In the genomic region with DNA sequence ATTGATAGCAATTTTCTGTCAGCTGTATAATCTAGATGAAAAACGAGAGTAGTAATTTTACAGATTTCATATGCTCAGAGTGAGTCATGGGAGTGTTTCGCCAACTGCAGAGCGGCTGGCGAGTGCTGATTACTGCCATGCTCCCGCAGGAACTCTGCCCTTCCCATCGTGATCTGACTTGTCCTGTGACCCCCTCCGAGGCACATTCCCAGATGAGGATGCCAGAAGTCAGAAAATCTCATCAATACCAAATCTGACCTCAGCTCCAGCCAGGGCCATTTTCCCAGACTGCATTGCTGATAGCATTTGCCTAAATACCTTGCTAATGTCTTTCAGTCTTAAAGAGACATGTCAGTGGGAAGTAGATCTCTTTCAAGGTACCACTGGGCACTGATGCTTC, we compare ENCODE assay signal across 18 mouse cellular contexts.
DNase-seq lines count a peak whose midpoint lies in the region; ATAC-seq and TF ChIP-seq lines count a peak whose summit lies in the region.
"Had no signal": no experiment of that assay in that cellular context is flagged by ENCODE, and none has a peak within 500 bp of the region (broad histone marks: within the 10 kb centered on the region; RNA-seq: fewer than 3 reads in every experiment).

No protein-coding gene starts in this region.

- peak; percentile 36 for DNase-seq in heart, adult 11 months
- no peak for DNase-seq in heart, adult 9 months (ENCODE audit: low spot score in 2 of 2)
- peak; percentile 57 for DNase-seq in ZHBTc4 (ENCODE audit: low read depth, low spot score)
- DNase-seq in mesoderm, embryonic 11.5 days (ENCODE audit: low read depth, low spot score): peak; percentile 23
- no peak for DNase-seq in right cerebral cortex, postnatal 25 days
- no peak for DNase-seq in midbrain, embryonic 14.5 days
- DNase-seq: adrenal gland, postnatal 10 days; cerebellum, adult 11-12 months; cerebellum, adult 9-10 months; cerebellum, postnatal 25 days; gastrocnemius, postnatal 10 days; heart, adult 2 months had no signal

- ATAC-seq in midbrain, embryonic 14.5 days (ENCODE audit: low FRiP score, low TSS enrichment): no peak
- ATAC-seq: forebrain, embryonic 15.5 days had no signal

- H3K4me2 ChIP-seq in midbrain, embryonic 14.5 days (ENCODE audit: low read length): no peak overlapping the region
- H3K4me2 ChIP-seq: embryonic facial prominence, embryonic 12.5 days; forebrain, embryonic 15.5 days; heart, embryonic 12.5 days; hindbrain, embryonic 14.5 days had no signal

- WGBS in midbrain, embryonic 14.5 days: 69% methylated on average over 7 of the region's 7 CpGs

- 0 out of 2 replicates have a peak, but pooled peaks cover 3% of the 10 kb centered on the region for H3K36me3 ChIP-seq in E14TG2a.4 (ENCODE audit: insufficient read depth, low read length)
- H3K36me3 ChIP-seq in midbrain, embryonic 14.5 days (ENCODE audit: control insufficient read depth, insufficient read depth, low read length): no peaks in the 10 kb centered on the region
- H3K36me3 ChIP-seq: embryonic facial prominence, embryonic 12.5 days; forebrain, embryonic 15.5 days; hindbrain, embryonic 10.5 days had no signal

- no peaks in the 10 kb centered on the region for H3K27me3 ChIP-seq in E14TG2a.4 (ENCODE audit: insufficient read depth, low read length)
- no peaks in the 10 kb centered on the region for H3K27me3 ChIP-seq in midbrain, embryonic 14.5 days (ENCODE audit: control insufficient read depth, insufficient read depth, low read length)
- H3K27me3 ChIP-seq: embryonic facial prominence, embryonic 12.5 days; forebrain, embryonic 15.5 days; heart, embryonic 12.5 days had no signal

- no peak overlapping the region for H3K9ac ChIP-seq in midbrain, embryonic 14.5 days (replicated peaks; ENCODE audit: low read length)
- H3K9ac ChIP-seq: embryonic facial prominence, embryonic 12.5 days; forebrain, embryonic 15.5 days; heart, embryonic 12.5 days; hindbrain, embryonic 14.5 days had no signal

- H3K4me1 ChIP-seq in E14TG2a.4 (replicated peaks; ENCODE audit: low read depth, low read length): peaks cover 80% of the 10 kb centered on the region
- no peaks in the 10 kb centered on the region for H3K4me1 ChIP-seq in midbrain, embryonic 14.5 days (ENCODE audit: control insufficient read depth, insufficient read depth, low read length)

- H3K27ac ChIP-seq in midbrain, embryonic 14.5 days (replicated peaks; ENCODE audit: low read depth, low read length): no peak overlapping the region
- H3K27ac ChIP-seq: embryonic facial prominence, embryonic 12.5 days; forebrain, embryonic 15.5 days; heart, adult 2 months; hindbrain, embryonic 10.5 days; hindbrain, embryonic 14.5 days had no signal

- no peaks in the 10 kb centered on the region for H3K9me3 ChIP-seq in E14TG2a.4 (ENCODE audit: low read length)
- no peaks in the 10 kb centered on the region for H3K9me3 ChIP-seq in midbrain, embryonic 14.5 days (ENCODE audit: control insufficient read depth, low read length)
- H3K9me3 ChIP-seq: embryonic facial prominence, embryonic 12.5 days; forebrain, embryonic 15.5 days; heart, embryonic 12.5 days; hindbrain, embryonic 10.5 days had no signal

- TF ChIP-seq CTCF in E14TG2a.4 (conservative IDR thresholded peaks at IDR 0.05; ENCODE audit: low read length): no peak

- H3K4me3 ChIP-seq in E14TG2a.4 (replicated peaks; ENCODE audit: low read length): 0 out of 2 replicates have a peak overlapping the region, but pooled peaks have one; percentile 7
- no peak overlapping the region for H3K4me3 ChIP-seq in midbrain, embryonic 14.5 days (replicated peaks; ENCODE audit: low read depth, low read length)
- H3K4me3 ChIP-seq: embryonic facial prominence, embryonic 12.5 days; forebrain, embryonic 15.5 days; heart, adult 2 months; heart, embryonic 12.5 days; hindbrain, embryonic 10.5 days had no signal

Comparison
In these comparisons a context has a peak if more than half of its experiments do, and no peak if none do; other contexts are left out.
1. DNase-seq: peak in heart, adult 11 months (single experiment), ZHBTc4 (single experiment) and mesoderm, embryonic 11.5 days (single experiment); none in heart, adult 9 months (0 of 2), right cerebral cortex, postnatal 25 days (single experiment) and midbrain, embryonic 14.5 days (single experiment).